Mouse (Mus musculus) heart, embryonic 14.5 days (tissue): ENCODE measurements around the gene Nalcn. TPM values are rescaled to one million over a fixed set of nuclear protein-coding genes. Genes with fewer than 3 reads are reported as not detected.
"Not testable (repeated sequence)": the region's sequence is repeated elsewhere in the genome, so short reads cannot be mapped to it uniquely, and the experiment has no call there.

Source experiments
- ATAC-seq: fragments of 200-750 bp; cut with Nextera tagmentation; 2 replicates; pipeline ENCODE4 v1.8.0; 2017; ENCODE audit warnings: low read depth, moderate TSS enrichment; ENCODE audit not compliant: insufficient number of reproducible peaks, insufficient read depth, low FRiP score
- H3K27ac ChIP-seq, 2 experiments: fragments of 200-500 bp in 1 of 2; fragments of 300-500 bp in 1 of 2; sonication (generic) in 1 of 2; replicated peaks in 1 of 2; 2 replicates each; pipeline ENCODE4 v1.5.1; 2012 to 2014; ENCODE audit warnings: low read depth in 2 of 2, low read length in 2 of 2, control low read depth in 1 of 2, mild to moderate bottlenecking in 1 of 2, mixed read lengths in 1 of 2; ENCODE audit not compliant: control insufficient read depth in 1 of 2, insufficient read depth in 1 of 2
- H3K27me3 ChIP-seq: fragments of 300-500 bp; sonication (generic); 2 replicates; pipeline ENCODE4 v1.6.1; 2014; ENCODE audit warnings: mild to moderate bottlenecking, low read length, control low read depth; ENCODE audit not compliant: control insufficient read depth, insufficient read depth
- H3K36me3 ChIP-seq: fragments of 300-500 bp; sonication (generic); 2 replicates; pipeline ENCODE4 v1.6.1; 2014; ENCODE audit warnings: mild to moderate bottlenecking, control low read depth, low read length, mixed read lengths; ENCODE audit not compliant: control insufficient read depth, insufficient read depth
- H3K4me1 ChIP-seq, 2 experiments: fragments of 200-500 bp in 1 of 2; fragments of 300-500 bp in 1 of 2; sonication (generic) in 1 of 2; 2 replicates each; pipeline ENCODE4 v1.6.1; 2012 to 2014; ENCODE audit warnings: low read length in 2 of 2, control low read depth in 1 of 2, mixed read lengths in 1 of 2; ENCODE audit not compliant: control insufficient read depth in 2 of 2, insufficient read depth in 2 of 2
- H3K4me2 ChIP-seq: fragments of 300-500 bp; sonication (generic); 2 replicates; pipeline ENCODE4 v1.6.1; 2014; ENCODE audit warnings: mild to moderate bottlenecking, low read length
- H3K4me3 ChIP-seq, 2 experiments: fragments of 200-500 bp in 1 of 2; fragments of 300-500 bp in 1 of 2; sonication (generic) in 1 of 2; 2 replicates each; pipeline ENCODE4 v1.5.1; 2012 to 2014; ENCODE audit warnings: low read length in 2 of 2, mild to moderate bottlenecking in 2 of 2, control low read depth in 1 of 2, low read depth in 1 of 2, moderate library complexity in 1 of 2; ENCODE audit not compliant: control insufficient read depth in 1 of 2, insufficient read depth in 1 of 2
- H3K9ac ChIP-seq: fragments of 300-500 bp; sonication (generic); 2 replicates; pipeline ENCODE4 v1.6.1; 2014; ENCODE audit warnings: mild to moderate bottlenecking, low read length
- H3K9me3 ChIP-seq: fragments of 300-500 bp; sonication (generic); 2 replicates; pipeline ENCODE4 v1.6.1; 2016; ENCODE audit warnings: low read length, control low read depth; ENCODE audit not compliant: control insufficient read depth
- WGBS: fragments of 180-500 bp; shearing (Covaris S2); extraction: QIAGEN DNeasy Blood & Tissue Kit; methylation state at CpG from one replicate; pipeline ENCODE4 v1.1.7; 2014; 5-methylcytosine and 5-hydroxymethylcytosine counted together
- polyA plus RNA-seq: library from polyadenylated mRNA; unstranded; fragments of >200 nt; fragmentation: Nextera tagmentation; extraction: Ambion mirVana; gene quantifications from 2 replicates; pipeline ENCODE4 v1.2.1, GENCODE M21; 2014

The Nalcn gene
- 0.16 and 0.41 TPM in 2 replicates for polyA plus RNA-seq

GRCm38 (mm10) chr14:123626501-123627179 is at the start of gene Nalcn:
Gene Nalcn, minus strand, starts transcription at chr14:123627144.
- peaks cover 14% of the 10 kb centered on the region for H3K27me3 ChIP-seq
- H3K9ac ChIP-seq, result peak within 1 kb of the TSS; percentile 45; the same call in 1 of the 2 replicates
- no peak within 1 kb of the TSS for H3K27ac ChIP-seq
- WGBS, result 1% methylated on average over 47 of the region's 47 CpGs
- no peak for ATAC-seq
- no peaks in the 10 kb centered on the region for H3K9me3 ChIP-seq
- H3K4me1 ChIP-seq, result no peaks in the 10 kb centered on the region
- H3K4me3 ChIP-seq, result peak within 1 kb of the TSS; percentile 51
- no peaks in the 10 kb centered on the region for H3K36me3 ChIP-seq
- H3K4me2 ChIP-seq, result peak within 1 kb of the TSS; percentile 92

GRCm38 (mm10) chr14:123671076-123671475 is 44.1 kb upstream of the Nalcn start:
- H3K9ac ChIP-seq, ATAC-seq, H3K4me1 ChIP-seq, H3K27ac ChIP-seq, H3K36me3 ChIP-seq, H3K27me3 ChIP-seq, H3K9me3 ChIP-seq, H3K4me3 ChIP-seq, H3K4me2 ChIP-seq: not testable (repeated sequence)
- 64% methylated on average over 21 of the region's 21 CpGs for WGBS

- ATAC-seq, result no peak
Observed at GRCm38 (mm10) chr14:123664451-123664850, 37.5 kb upstream of the Nalcn start.

GRCm38 (mm10) chr14:123663206-123663605 is 36.3 kb upstream of the Nalcn start:
- Histone ChIP-seq H3K9ac (no peak overlapping the region), H3K27me3 (no peaks in the 10 kb centered on the region), H3K4me3 (no peak overlapping the region), H3K36me3 (no peaks in the 10 kb centered on the region), H3K4me1 (peaks cover 7 to 12% of the 10 kb centered on the region in 2 experiments), H3K9me3 (no peaks in the 10 kb centered on the region), H3K4me2 (no peak overlapping the region), H3K27ac (no peak overlapping the region)
- no peak for ATAC-seq

More at GRCm38 (mm10) chr14:123664451-123664850, 37.5 kb upstream of the Nalcn start:
- Histone ChIP-seq H3K4me1 (peaks cover 7 to 12% of the 10 kb centered on the region in 2 experiments), H3K27me3 (no peaks in the 10 kb centered on the region), H3K9ac (no peak overlapping the region), H3K9me3 (no peaks in the 10 kb centered on the region), H3K4me3 (no peak overlapping the region), H3K36me3 (no peaks in the 10 kb centered on the region), H3K27ac (no peak overlapping the region), H3K4me2 (no peak overlapping the region)

- no peaks in the 10 kb centered on the region for H3K9me3 ChIP-seq
- H3K4me1 ChIP-seq, result peaks cover 7 to 12% of the 10 kb centered on the region in 2 experiments
- H3K4me3 ChIP-seq, result no peak overlapping the region
- H3K27me3 ChIP-seq, result no peaks in the 10 kb centered on the region
- 87% methylated on average over 1 of the region's 1 CpGs for WGBS
- H3K4me2 ChIP-seq, result no peak overlapping the region
- ATAC-seq, result no peak
- no peak overlapping the region for H3K9ac ChIP-seq
- H3K36me3 ChIP-seq, result no peaks in the 10 kb centered on the region
- no peak overlapping the region for H3K27ac ChIP-seq
Observed at GRCm38 (mm10) chr14:123662386-123662785, 35.4 kb upstream of the Nalcn start.

GRCm38 (mm10) chr14:123661091-123661491 is 34.1 kb upstream of the Nalcn start:
- Histone ChIP-seq H3K4me1 (peaks cover 7 to 12% of the 10 kb centered on the region in 2 experiments), H3K9ac (no peak overlapping the region), H3K9me3 (no peaks in the 10 kb centered on the region), H3K36me3 (no peaks in the 10 kb centered on the region), H3K27me3 (no peaks in the 10 kb centered on the region), H3K27ac (peak overlapping the region; percentile 53 to 60; a peak in 3 of 4 replicates), H3K4me3 (peak overlapping the region in 1 of 2 experiments; percentile 2; a peak in 1 of 4 replicates), H3K4me2 (peak overlapping the region; percentile 52)
- 14% methylated on average over 20 of the region's 20 CpGs for WGBS
- peak; percentile 88 for ATAC-seq

- no peak within 1 kb of the TSS for H3K9ac ChIP-seq
- 0 out of 4 replicates have a peak within 1 kb of the TSS, but pooled peaks have one; percentile 33 for H3K27ac ChIP-seq
- peak within 1 kb of the TSS; percentile 52; the same call in 1 of the 2 replicates for H3K4me2 ChIP-seq
- H3K4me3 ChIP-seq, result no peak within 1 kb of the TSS
- no peak for ATAC-seq
- H3K9me3 ChIP-seq, result no peaks in the 10 kb centered on the region
- no peaks in the 10 kb centered on the region for H3K36me3 ChIP-seq
- 27% methylated on average over 7 of the region's 7 CpGs for WGBS
- peaks cover 7 to 12% of the 10 kb centered on the region in 2 experiments for H3K4me1 ChIP-seq
- H3K27me3 ChIP-seq, result no peaks in the 10 kb centered on the region
Observed at GRCm38 (mm10) chr14:123659921-123660385, 33.0 kb upstream of the Nalcn start, which contains the start of gene Itgbl1. Gene Itgbl1, plus strand, starts transcription at chr14:123659971.
